9 mouse cellular contexts compared by ENCODE assay signal in genomic region chr15:88651019-88651418, GRCm38 (mm10). TPM values are rescaled to one million over a fixed set of nuclear protein-coding genes. Genes with fewer than 3 reads are reported as not detected.
DNase-seq lines count a peak whose midpoint lies in the region; ATAC-seq and TF ChIP-seq lines count a peak whose summit lies in the region.
"Had no signal": no experiment of that assay in that cellular context is flagged by ENCODE, and none has a peak within 500 bp of the region (broad histone marks: within the 10 kb centered on the region; RNA-seq: fewer than 3 reads in every experiment).

No protein-coding gene starts in this region.

- H3K79me2 ChIP-seq in MEL (ENCODE audit: control insufficient read depth, insufficient read depth, low read length, poor library complexity) = no peaks in the 10 kb centered on the region

- H3K27ac ChIP-seq in MEL (ENCODE audit: control insufficient read depth, low read depth, low read length) = no peak overlapping the region
- no peak overlapping the region for H3K27ac ChIP-seq in heart, postnatal 0 days (ENCODE audit: low read depth)
- H3K27ac ChIP-seq: limb, embryonic 15.5 days had no signal

- H3K4me3 ChIP-seq in MEL (ENCODE audit: control insufficient read depth in 1 of 2, insufficient read depth in 1 of 2, low read depth in 2 of 2, low read length in 2 of 2) = no peak overlapping the region
- no peak overlapping the region for H3K4me3 ChIP-seq in heart, postnatal 0 days (ENCODE audit: low read depth, low read length)
- H3K4me3 ChIP-seq: limb, embryonic 15.5 days had no signal

- peak; percentile 57 for DNase-seq in MEL (ENCODE audit: low read depth, low spot score)
- DNase-seq in adrenal gland, postnatal 10 days = peak; percentile 75
- peak; percentile 84 for DNase-seq in embryo, embryonic 10.5 days (ENCODE audit: low spot score)
- peak; percentile 32 for DNase-seq in heart, postnatal 0 days (ENCODE audit: low spot score)
- DNase-seq in layer of hippocampus, postnatal 10 days (ENCODE audit: low spot score in 2 of 2) = peak; percentile 87 to 89
- peak; percentile 41 to 47 for DNase-seq in lung, postnatal 4 days
- peak; percentile 70 for DNase-seq in right cerebral cortex, postnatal 25 days

- peak; percentile 86 to 92 (median 86) for TF ChIP-seq CTCF in MEL (IDR thresholded peaks at IDR 0.05 in 2 of 3, conservative IDR thresholded peaks at IDR 0.05 in 1 of 3; ENCODE audit: control insufficient read depth in 1 of 3, insufficient read depth in 1 of 3, low read depth in 2 of 3, low read length in 3 of 3, poor library complexity in 1 of 3, severe bottlenecking in 1 of 3)
- peak; percentile 74 for TF ChIP-seq CTCF in heart, postnatal 0 days (IDR thresholded peaks at IDR 0.05; ENCODE audit: low read depth)

- no peaks in the 10 kb centered on the region for H3K36me3 ChIP-seq in MEL (ENCODE audit: control insufficient read depth in 1 of 2, insufficient read depth in 2 of 2, low read length in 2 of 2)
- no peaks in the 10 kb centered on the region for H3K36me3 ChIP-seq in heart, postnatal 0 days (replicated peaks; ENCODE audit: control insufficient read depth, insufficient read depth, low read length)
- H3K36me3 ChIP-seq: limb, embryonic 15.5 days had no signal

- H3K27me3 ChIP-seq in MEL (ENCODE audit: control insufficient read depth in 1 of 2, insufficient read depth in 2 of 2, low read length in 2 of 2) = no peaks in the 10 kb centered on the region
- peaks cover 7% of the 10 kb centered on the region; the same call in 1 of the 2 replicates for H3K27me3 ChIP-seq in heart, postnatal 0 days (ENCODE audit: control insufficient read depth, insufficient read depth, low read length)
- H3K27me3 ChIP-seq: limb, embryonic 15.5 days had no signal

- TF ChIP-seq RAD21 in MEL (IDR thresholded peaks at IDR 0.05; ENCODE audit: low read depth, low read length) = peak; percentile 95

- WGBS in heart, postnatal 0 days = 23% methylated on average over 13 of the region's 13 CpGs

- H3K4me2 ChIP-seq in heart, postnatal 0 days (ENCODE audit: low read depth, low read length) = no peak overlapping the region
- H3K4me2 ChIP-seq: limb, embryonic 15.5 days had no signal

- no peaks in the 10 kb centered on the region for H3K4me1 ChIP-seq in MEL (ENCODE audit: control insufficient read depth in 1 of 2, insufficient read depth in 2 of 2, low read length in 2 of 2)
- H3K4me1 ChIP-seq in heart, postnatal 0 days (ENCODE audit: control insufficient read depth, insufficient read depth) = no peaks in the 10 kb centered on the region
- H3K4me1 ChIP-seq: limb, embryonic 15.5 days had no signal

- no peak for TF ChIP-seq POLR2A in MEL (IDR thresholded peaks at IDR 0.05; ENCODE audit: control insufficient read depth in 1 of 2, insufficient read depth in 1 of 2, low read depth in 1 of 2, low read length in 2 of 2, poor library complexity in 1 of 2)

- H3K9me3 ChIP-seq in MEL (replicated peaks; ENCODE audit: insufficient read depth, low read length) = no peaks in the 10 kb centered on the region
- H3K9me3 ChIP-seq in heart, postnatal 0 days (replicated peaks; ENCODE audit: control insufficient read depth, low read length) = no peaks in the 10 kb centered on the region
- H3K9me3 ChIP-seq: limb, embryonic 15.5 days had no signal

- H3K9ac ChIP-seq in MEL (ENCODE audit: control insufficient read depth, low read depth, low read length, poor library complexity, severe bottlenecking) = no peak overlapping the region
- no peak overlapping the region for H3K9ac ChIP-seq in heart, postnatal 0 days (replicated peaks; ENCODE audit: low read depth, low read length)
- H3K9ac ChIP-seq: limb, embryonic 15.5 days had no signal

- no peak for TF ChIP-seq EP300 in MEL (IDR thresholded peaks at IDR 0.05; ENCODE audit: low read depth in 1 of 2, low read length in 2 of 2)
- no peak for TF ChIP-seq EP300 in heart, postnatal 0 days (IDR thresholded peaks at IDR 0.05; ENCODE audit: low read depth)

- no peak for ATAC-seq in heart, postnatal 0 days (ENCODE audit: insufficient read depth, low read depth)
- ATAC-seq in megakaryocyte, adult 5-6 weeks (ENCODE audit: poor library complexity, severe bottlenecking) = no peak

TF ChIP-seq in MEL, 35 proteins besides CTCF, POLR2A, EP300 and RAD21:
- TF ChIP-seq RCOR1 (IDR thresholded peaks at IDR 0.05; ENCODE audit: low read depth, low read length) (no peak), TAL1 (IDR thresholded peaks at IDR 0.05; ENCODE audit: low read length) (no peak), JUND (IDR thresholded peaks at IDR 0.05; ENCODE audit: low read depth, low read length) (no peak), SIN3A (IDR thresholded peaks at IDR 0.05; ENCODE audit: low read length) (no peak), E2F4 (IDR thresholded peaks at IDR 0.05; ENCODE audit: borderline replicate concordance, low read depth, low read length) (no peak), ELF1 (IDR thresholded peaks at IDR 0.05; ENCODE audit: low read depth, low read length) (no peak), BHLHE40 (IDR thresholded peaks at IDR 0.05; ENCODE audit: borderline replicate concordance, low read depth, low read length) (no peak), USF2 (IDR thresholded peaks at IDR 0.05; ENCODE audit: borderline replicate concordance in 1 of 2, insufficient read depth in 1 of 2, low read depth in 1 of 2, low read length in 2 of 2) (no peak), ZC3H11A (IDR thresholded peaks at IDR 0.05; ENCODE audit: low read depth, low read length) (peak; percentile 87), MYC (IDR thresholded peaks at IDR 0.05; ENCODE audit: low read depth, low read length) (no peak), SMC3 (IDR thresholded peaks at IDR 0.05; ENCODE audit: low read depth, low read length) (peak; percentile 88), MEF2A (IDR thresholded peaks at IDR 0.05; ENCODE audit: extremely low read depth, insufficient replicate concordance, low read depth, low read length, poor library complexity, severe bottlenecking) (no peak), ZNF384 (IDR thresholded peaks at IDR 0.05; ENCODE audit: low read depth, low read length) (no peak), MAFK (IDR thresholded peaks at IDR 0.05; ENCODE audit: borderline replicate concordance, low read depth, low read length) (no peak), NRF1 (IDR thresholded peaks at IDR 0.05; ENCODE audit: insufficient read depth, low read depth, low read length, poor library complexity, severe bottlenecking) (peak; percentile 24; the same call in 1 of the 2 replicates), MAZ (IDR thresholded peaks at IDR 0.05; ENCODE audit: low read depth, low read length) (no peak), CHD1 (IDR thresholded peaks at IDR 0.05; ENCODE audit: low read depth, low read length) (no peak), TCF12 (IDR thresholded peaks at IDR 0.05; ENCODE audit: low read depth, low read length) (no peak), MAX (IDR thresholded peaks at IDR 0.05; ENCODE audit: low read length) (no peak), USF1 (IDR thresholded peaks at IDR 0.05; ENCODE audit: low read depth, low read length) (no peak), MXI1 (IDR thresholded peaks at IDR 0.05; ENCODE audit: low read depth, low read length) (no peak)

RNA-seq across cellular contexts. Expression of gene Zdhhc25, which starts 50.9 kb away (rescaled TPM):
- total RNA-seq in MEL (2012; rRNA removed) = not detected in 2 replicates
- polyA plus RNA-seq in MEL (2012; ENCODE audit: insufficient read depth in 1 of 2, insufficient read length in 2 of 2, low read depth in 1 of 2, low replicate concordance in 2 of 2, missing spikeins in 1 of 2) = not detected
- not detected for total RNA-seq in adrenal gland, postnatal 10 days (2021)
- not detected in 2 replicates for total RNA-seq in heart, postnatal 0 days (2014; rRNA removed; ENCODE audit: low replicate concordance)
- polyA plus RNA-seq in heart, postnatal 0 days (2015; fragmentation: Nextera tagmentation; extraction: Ambion mirVana) = not detected in 2 replicates
- not detected for total RNA-seq in layer of hippocampus, postnatal 10 days (2021)
- not detected in 2 replicates for total RNA-seq in megakaryocyte, adult 5-6 weeks (2015)
- total RNA-seq in megakaryocyte, adult 5-6 weeks (2017) = not detected in 2 replicates
- polyA plus RNA-seq: limb, embryonic 15.5 days had no signal

Comparison
In these comparisons a context has a peak if more than half of its experiments do, and no peak if none do; other contexts are left out.
1. DNase-seq: peak in every context shown above with its lines; median percentile 88 in layer of hippocampus, postnatal 10 days; 84 in embryo, embryonic 10.5 days; 75 in adrenal gland, postnatal 10 days; 70 in right cerebral cortex, postnatal 25 days; 57 in MEL; 44 in lung, postnatal 4 days; 32 in heart, postnatal 0 days.